Mouse (Mus musculus) heart, postnatal 0 days (tissue): Measurements from ENCODE around the gene Pcnx4. TPM values are rescaled to one million over a fixed set of nuclear protein-coding genes. Genes with fewer than 3 reads are reported as not detected.

Experiments
- ATAC-seq: fragments of 200-750 bp; cut with Nextera tagmentation; 2 replicates; pipeline ENCODE4 v1.8.0; 2017; ENCODE audit warnings: low read depth, moderate number of reproducible peaks, moderate library complexity; ENCODE audit not compliant: insufficient read depth
- DNase-seq: peaks from one replicate; pipeline ENCODE4 v3.0.0-alpha.2; 2016; ENCODE audit warnings: low spot score
- H3K27ac ChIP-seq: fragments of 300-500 bp; sonication (generic); 2 replicates; pipeline ENCODE4 v1.5.1; 2014; ENCODE audit warnings: low read depth, mild to moderate bottlenecking
- H3K27me3 ChIP-seq: fragments of 300-500 bp; sonication (generic); 2 replicates; pipeline ENCODE4 v1.6.1; 2014; ENCODE audit warnings: low read length, mixed read lengths; ENCODE audit not compliant: control insufficient read depth, insufficient read depth
- H3K36me3 ChIP-seq: fragments of 300-500 bp; sonication (generic); replicated peaks from 2 replicates; pipeline ENCODE4 v1.6.1; 2014; ENCODE audit warnings: low read length, mixed read lengths; ENCODE audit not compliant: control insufficient read depth, insufficient read depth
- H3K4me1 ChIP-seq: fragments of 300-500 bp; sonication (generic); 2 replicates; pipeline ENCODE4 v1.6.1; 2014; ENCODE audit warnings: antibody characterized with exemption; ENCODE audit not compliant: control insufficient read depth, insufficient read depth
- H3K4me2 ChIP-seq: fragments of 300-500 bp; sonication (generic); 2 replicates; pipeline ENCODE4 v1.6.1; 2014; ENCODE audit warnings: low read depth, mild to moderate bottlenecking, low read length, moderate library complexity
- H3K4me3 ChIP-seq: fragments of 300-500 bp; sonication (generic); 2 replicates; pipeline ENCODE4 v1.5.1; 2014; ENCODE audit warnings: low read depth, low read length
- H3K9ac ChIP-seq: fragments of 300-500 bp; sonication (generic); replicated peaks from 2 replicates; pipeline ENCODE4 v1.6.1; 2014; ENCODE audit warnings: low read depth, low read length, mixed read lengths
- H3K9me3 ChIP-seq: fragments of 300-500 bp; sonication (generic); replicated peaks from 2 replicates; pipeline ENCODE4 v1.6.1; 2016; ENCODE audit warnings: low read length; ENCODE audit not compliant: control insufficient read depth
- CTCF ChIP-seq: IDR thresholded peaks from 2 replicates; pipeline ENCODE4 v1.5.1; 2016; ENCODE audit warnings: antibody characterized with exemption, control low read depth, low read depth
- EP300 ChIP-seq: IDR thresholded peaks from 2 replicates; pipeline ENCODE4 v1.6.1; 2016; ENCODE audit warnings: antibody characterized with exemption, low read depth
- WGBS: fragments of 180-500 bp; shearing (Covaris S2); extraction: QIAGEN DNeasy Blood & Tissue Kit; methylation state at CpG from one replicate; pipeline ENCODE4 v1.1.7; 2014; 5-methylcytosine and 5-hydroxymethylcytosine counted together
- polyA plus RNA-seq: library from polyadenylated mRNA; unstranded; fragments of >200 nt; fragmentation: Nextera tagmentation; extraction: Ambion mirVana; gene quantifications from 2 replicates; pipeline ENCODE4 v1.2.1, GENCODE M21; 2015
- total RNA-seq: library from RNA; depleted of rRNA; stranded (reverse); fragments of >200 nt; gene quantifications from 2 replicates; pipeline ENCODE4 v1.2.3, GENCODE M21; 2014; ENCODE audit warnings: low replicate concordance

Pcnx4 gene
- total and polyA plus RNA-seq, 2 experiments from 2014 or later, result 1.6 to 3.4 TPM

GRCm38 (mm10) chr12:72525588-72525987 is 10.6 kb upstream of the Pcnx4 start:
- Histone ChIP-seq H3K9me3 (0 out of 2 replicates have a peak, but pooled peaks cover 10% of the 10 kb centered on the region), H3K36me3 (no peaks in the 10 kb centered on the region), H3K4me1 (no peaks in the 10 kb centered on the region), H3K27me3 (no peaks in the 10 kb centered on the region), H3K4me3 (no peak overlapping the region), H3K4me2 (no peak overlapping the region), H3K27ac (no peak overlapping the region), H3K9ac (no peak overlapping the region)
- TF ChIP-seq EP300, result no peak
- TF ChIP-seq CTCF, result no peak
- ATAC-seq (no peak), DNase-seq (no peak)
- WGBS, result 26% methylated on average over 4 of the region's 4 CpGs

GRCm38 (mm10) chr12:72532303-72532702 is 3.9 kb upstream of the Pcnx4 start:
- Histone ChIP-seq H3K4me3 (no peak overlapping the region), H3K4me1 (no peaks in the 10 kb centered on the region), H3K9ac (no peak overlapping the region), H3K4me2 (no peak overlapping the region), H3K9me3 (0 out of 2 replicates have a peak, but pooled peaks cover 12% of the 10 kb centered on the region), H3K27ac (no peak overlapping the region), H3K36me3 (no peaks in the 10 kb centered on the region), H3K27me3 (no peaks in the 10 kb centered on the region)
- TF ChIP-seq EP300, result no peak
- no peak for TF ChIP-seq CTCF
- 49% methylated on average over 7 of the region's 7 CpGs for WGBS
- no peak for DNase-seq
- no peak for ATAC-seq

- ATAC-seq, result no peak
- Histone ChIP-seq H3K9me3 (0 out of 2 replicates have a peak, but pooled peaks cover 12% of the 10 kb centered on the region), H3K4me2 (no peak overlapping the region), H3K9ac (no peak overlapping the region), H3K36me3 (no peaks in the 10 kb centered on the region), H3K27ac (no peak overlapping the region), H3K4me3 (no peak overlapping the region), H3K4me1 (no peaks in the 10 kb centered on the region), H3K27me3 (no peaks in the 10 kb centered on the region)
- no peak for DNase-seq
- 79% methylated on average over 6 of the region's 6 CpGs for WGBS
- TF ChIP-seq CTCF, result no peak
Measured at GRCm38 (mm10) chr12:72533986-72534385, 2.2 kb upstream of the Pcnx4 start.

- Histone ChIP-seq H3K4me1 (no peaks in the 10 kb centered on the region), H3K9me3 (0 out of 2 replicates have a peak, but pooled peaks cover 2% of the 10 kb centered on the region), H3K27me3 (no peaks in the 10 kb centered on the region), H3K36me3 (no peaks in the 10 kb centered on the region), H3K9ac (no peak overlapping the region), H3K4me3 (peak overlapping the region; percentile 75), H3K27ac (0 out of 2 replicates have a peak overlapping the region, but pooled peaks have one; percentile 9), H3K4me2 (peak overlapping the region; percentile 87)
- TF ChIP-seq CTCF, result no peak
- no peak for TF ChIP-seq EP300
- DNase-seq, result no peak
- 40% methylated on average over 3 of the region's 3 CpGs for WGBS
- no peak for ATAC-seq
Measured at GRCm38 (mm10) chr12:72535599-72535998, 584 bp upstream of the Pcnx4 start.

GRCm38 (mm10) chr12:72538571-72538970 is 2.4 kb downstream of the Pcnx4 start:
- no peak overlapping the region for H3K4me2 ChIP-seq
- no peak for TF ChIP-seq EP300
- TF ChIP-seq CTCF, result no peak
- H3K4me1 ChIP-seq, result no peaks in the 10 kb centered on the region
- DNase-seq (no peak), ATAC-seq (no peak)
- peaks cover 15% of the 10 kb centered on the region for H3K36me3 ChIP-seq
- H3K27ac ChIP-seq, result no peak overlapping the region
- WGBS, result 70% methylated on average over 10 of the region's 10 CpGs
- no peaks in the 10 kb centered on the region for H3K27me3 ChIP-seq
- no peaks in the 10 kb centered on the region for H3K9me3 ChIP-seq
- no peak overlapping the region for H3K9ac ChIP-seq
- no peak overlapping the region for H3K4me3 ChIP-seq

GRCm38 (mm10) chr12:72554347-72554746 is 18.2 kb downstream of the Pcnx4 start:
- no peaks in the 10 kb centered on the region for H3K27me3 ChIP-seq
- H3K9me3 ChIP-seq, result no peaks in the 10 kb centered on the region
- no peak for ATAC-seq
- H3K9ac ChIP-seq, result no peak overlapping the region
- TF ChIP-seq EP300, result no peak
- no peak for TF ChIP-seq CTCF
- no peak overlapping the region for H3K27ac ChIP-seq
- DNase-seq, result no peak
- H3K4me1 ChIP-seq, result no peaks in the 10 kb centered on the region
- H3K4me2 ChIP-seq, result no peak overlapping the region
- H3K36me3 ChIP-seq, result no peaks in the 10 kb centered on the region
- 58% methylated on average over 4 of the region's 4 CpGs for WGBS
- no peak overlapping the region for H3K4me3 ChIP-seq
